Mouse (Mus musculus) CD8-positive naive resting alpha-beta T cell, adult 2 months (primary cell): Measurements from ENCODE around the gene Atxn1.
A peak's percentile ranks its signal among the peaks of the same experiment; 100 is the strongest.

Experiments
- DNase-seq, 2 experiments: peaks; one replicate each; pipeline ENCODE4 v3.0.0; 2022; ENCODE audit warnings: low read depth in 2 of 2, low spot score in 2 of 2

Atxn1 gene

DNA sequence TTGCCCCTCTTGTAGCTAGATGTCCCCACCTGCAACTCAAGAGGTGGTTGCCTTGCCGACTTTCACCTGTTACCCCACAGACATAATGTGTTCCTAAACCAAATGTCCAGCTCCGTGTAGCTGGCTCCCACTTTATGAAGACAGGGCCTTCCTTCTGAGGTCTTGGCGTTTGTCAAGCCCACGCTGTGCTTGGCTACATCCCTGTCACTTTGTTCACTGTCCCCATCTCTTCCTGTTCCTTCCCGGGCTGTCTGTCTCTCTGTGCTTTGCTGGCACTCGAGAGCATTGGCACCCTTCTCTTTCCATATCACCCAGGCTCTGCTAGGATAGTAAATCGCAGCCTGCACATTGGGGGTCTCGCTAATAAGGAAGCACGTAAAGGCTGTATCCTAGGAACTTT lies 426.7 kb downstream of the Atxn1 start:
- DNase-seq: no peak

DNA sequence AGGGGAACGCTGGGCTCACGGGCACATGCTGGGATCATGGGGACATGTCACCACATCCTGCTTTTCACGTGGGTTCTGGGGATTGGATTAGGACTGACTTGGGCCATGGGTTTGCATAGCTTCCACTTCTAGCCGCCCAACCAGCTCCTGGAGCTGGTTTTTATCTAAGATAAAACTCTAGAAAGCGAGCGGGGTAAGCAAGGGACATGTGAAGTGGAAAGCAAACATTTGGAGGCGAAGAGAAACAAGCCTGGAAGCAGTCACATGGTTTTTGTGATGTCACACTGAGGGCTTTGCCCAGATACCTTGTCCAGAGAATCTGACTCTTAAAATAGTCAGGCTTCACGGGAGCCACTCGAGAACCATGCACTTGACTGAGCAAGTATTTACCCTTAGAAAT lies 427.7 kb downstream of the Atxn1 start:
- DNase-seq: no peak

DNA sequence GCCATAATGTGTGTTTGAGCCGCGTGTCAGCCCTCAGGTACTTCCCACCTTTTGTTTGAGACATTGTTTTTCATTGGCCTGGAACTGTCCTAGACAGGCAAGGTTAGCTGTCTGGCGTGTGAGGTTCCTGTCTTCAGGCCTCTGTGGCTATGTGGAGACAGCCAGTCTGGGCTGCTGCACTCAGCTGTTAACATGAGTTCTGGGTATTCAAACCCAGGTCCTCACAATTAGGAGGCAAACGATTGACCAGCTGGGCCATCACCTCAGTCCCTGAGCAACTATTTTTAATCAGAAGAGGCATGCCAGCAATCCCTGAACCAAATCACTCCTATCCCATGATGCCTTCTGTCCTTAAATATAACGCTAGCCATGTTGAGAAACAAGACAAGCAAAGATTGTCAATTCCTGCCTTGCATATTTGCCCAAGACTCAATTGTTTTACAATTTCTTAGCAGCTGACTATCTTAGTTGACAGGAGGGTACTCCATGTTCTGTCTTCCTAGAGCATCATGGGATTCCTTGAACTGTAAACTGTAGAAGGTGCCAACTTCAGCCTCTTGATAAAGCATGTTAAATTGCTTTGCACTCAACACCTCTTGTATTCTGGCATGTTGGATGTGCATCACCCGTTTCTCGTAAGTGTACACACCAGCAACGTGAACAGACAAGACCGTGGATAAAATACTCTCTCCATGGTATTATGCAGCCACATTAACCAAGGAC lies 428.9 kb downstream of the Atxn1 start:
- no peak for DNase-seq

DNA sequence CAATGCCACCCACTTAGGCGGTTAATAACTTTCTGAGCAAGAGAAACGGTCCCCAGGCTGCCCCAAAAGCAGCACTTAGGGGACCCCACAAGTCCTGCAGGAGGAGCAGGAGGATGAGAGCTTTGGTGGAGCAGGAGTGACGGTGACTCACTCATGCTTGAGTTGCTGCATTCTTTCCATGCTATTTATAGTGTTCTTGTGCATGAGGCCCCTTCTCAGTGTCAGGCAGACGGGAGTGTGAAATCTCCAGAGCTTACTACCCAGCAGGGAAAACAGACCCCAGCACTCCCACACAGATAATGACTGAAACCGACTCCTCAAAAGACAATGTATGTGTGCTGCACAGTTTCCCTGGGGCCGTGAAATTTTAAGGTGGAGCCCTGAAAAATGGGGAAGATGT lies 434.1 kb downstream of the Atxn1 start:
- DNase-seq: no peak

DNA sequence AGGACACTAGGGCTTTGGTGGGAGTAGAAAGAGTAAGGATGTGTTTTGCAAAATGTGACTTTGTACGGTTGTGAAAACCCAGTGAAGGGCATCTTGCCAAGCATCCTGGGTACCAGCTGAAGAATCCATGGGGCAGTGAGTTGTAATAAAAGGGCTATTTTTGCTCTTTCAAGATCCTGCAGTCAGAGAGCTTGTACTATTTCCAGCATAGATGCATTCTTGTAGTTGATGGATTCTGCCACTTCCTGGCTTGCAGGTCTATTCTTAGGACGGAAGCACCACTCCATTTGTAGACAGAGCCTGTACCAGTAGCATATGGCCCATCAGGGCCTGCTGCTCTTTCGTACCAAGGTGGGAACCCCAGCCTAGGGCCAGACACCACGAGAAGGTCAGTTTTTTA lies 436.0 kb downstream of the Atxn1 start:
- DNase-seq: no peak

DNA sequence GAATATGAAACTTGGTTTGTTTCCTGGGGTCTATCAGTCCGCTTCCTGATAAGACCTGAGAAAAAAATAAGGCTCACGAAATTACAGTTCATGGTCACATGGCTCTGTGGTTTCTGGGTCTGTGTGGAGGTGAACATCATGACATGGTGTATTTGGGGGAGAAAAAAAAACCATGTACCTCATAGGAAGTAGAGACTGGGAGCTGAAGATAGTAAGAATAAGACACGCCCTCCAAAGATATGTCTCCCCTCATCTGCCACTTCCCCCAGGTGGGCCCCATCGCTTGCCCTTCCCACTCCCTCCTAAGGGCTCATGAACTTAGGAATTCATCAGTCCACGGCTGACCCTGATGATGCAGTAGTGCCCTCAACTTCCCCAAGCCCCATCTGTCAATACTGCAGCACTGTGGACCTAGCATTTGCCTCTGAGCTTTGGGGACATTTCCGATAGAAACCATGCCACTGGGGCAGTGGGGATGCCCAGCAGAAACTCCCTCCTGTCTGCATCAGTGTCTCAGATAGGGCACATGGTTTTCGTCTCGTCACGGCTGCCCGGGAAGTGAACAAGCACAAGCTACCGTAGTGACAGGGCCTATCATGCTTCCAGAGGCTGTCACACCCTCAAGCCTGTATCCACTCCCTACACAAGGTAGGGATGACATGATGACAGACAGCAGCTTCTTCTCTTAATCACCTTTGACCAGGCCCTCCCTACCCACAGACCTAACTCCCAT lies 437.4 kb downstream of the Atxn1 start:
- no peak for DNase-seq

DNA sequence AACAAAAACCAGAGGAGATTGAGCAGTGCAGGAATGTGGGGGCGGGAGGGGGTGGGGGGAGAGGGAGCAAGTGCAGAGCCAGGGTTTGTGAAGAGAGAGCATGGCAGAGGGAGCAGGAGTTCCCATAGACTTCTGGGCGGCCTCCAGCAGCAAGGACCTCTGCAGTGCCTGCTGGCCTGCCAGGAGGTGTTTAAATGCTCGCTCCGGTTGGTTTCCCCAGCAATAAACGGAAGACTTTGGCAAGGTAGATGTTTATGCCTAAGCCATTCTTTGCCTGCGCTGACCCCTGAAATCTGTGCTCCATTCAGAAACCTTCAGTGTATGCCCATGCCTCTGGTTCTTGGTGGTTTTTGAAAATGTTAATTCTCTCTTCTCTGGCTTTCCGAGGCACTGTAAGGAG lies 438.6 kb downstream of the Atxn1 start:
- DNase-seq: no peak

DNA sequence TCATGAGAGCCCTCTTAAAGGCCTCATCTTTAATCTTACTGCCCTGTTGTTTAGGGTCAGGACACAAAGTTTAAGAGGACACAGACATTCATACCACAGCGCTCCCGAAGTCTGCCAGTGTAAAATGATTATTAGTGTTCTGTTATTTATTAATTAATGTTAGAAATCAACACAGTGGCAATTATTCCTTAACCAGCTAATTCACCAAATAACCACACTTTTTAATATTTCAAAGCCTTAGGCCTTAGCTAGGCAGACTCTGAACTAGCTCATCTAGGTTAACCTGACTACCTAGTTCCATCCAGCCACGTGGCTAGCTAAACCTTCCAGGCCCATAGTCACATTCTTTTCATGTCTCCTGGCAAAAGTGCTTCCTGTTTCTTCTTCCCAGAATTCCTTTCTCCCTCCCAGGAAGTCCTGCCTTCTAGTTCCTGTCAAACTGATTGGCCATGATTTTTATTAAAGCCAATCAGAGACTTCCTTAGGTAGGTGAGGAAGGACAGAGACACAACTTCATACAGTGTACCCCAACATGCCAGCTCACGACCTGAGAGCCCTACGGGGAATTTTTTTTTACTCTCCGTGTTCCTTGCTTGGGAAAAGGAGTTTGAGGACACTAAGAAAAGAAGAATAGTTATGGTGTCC lies 439.9 kb downstream of the Atxn1 start:
- no peak for DNase-seq

DNA sequence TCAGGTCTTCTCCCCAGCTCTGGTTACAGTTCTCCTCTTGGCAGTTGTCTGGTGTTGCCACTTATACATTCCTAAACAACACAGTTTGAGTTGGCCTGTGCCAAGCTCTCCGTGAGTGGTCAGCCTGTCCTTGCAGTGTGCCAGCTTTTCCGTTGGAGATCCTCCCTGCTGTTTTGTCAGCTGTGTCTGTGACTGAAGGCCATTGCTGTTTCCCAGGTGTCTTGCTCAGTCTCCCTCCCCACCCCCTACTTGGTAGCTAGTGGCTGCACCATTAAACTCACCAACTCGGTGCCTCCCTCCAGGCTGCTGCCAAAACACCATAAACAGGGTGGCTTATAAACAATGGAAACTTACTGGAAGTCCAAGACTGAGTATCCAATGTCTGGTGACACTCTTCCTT lies 440.5 kb downstream of the Atxn1 start:
- DNase-seq: no peak

DNA sequence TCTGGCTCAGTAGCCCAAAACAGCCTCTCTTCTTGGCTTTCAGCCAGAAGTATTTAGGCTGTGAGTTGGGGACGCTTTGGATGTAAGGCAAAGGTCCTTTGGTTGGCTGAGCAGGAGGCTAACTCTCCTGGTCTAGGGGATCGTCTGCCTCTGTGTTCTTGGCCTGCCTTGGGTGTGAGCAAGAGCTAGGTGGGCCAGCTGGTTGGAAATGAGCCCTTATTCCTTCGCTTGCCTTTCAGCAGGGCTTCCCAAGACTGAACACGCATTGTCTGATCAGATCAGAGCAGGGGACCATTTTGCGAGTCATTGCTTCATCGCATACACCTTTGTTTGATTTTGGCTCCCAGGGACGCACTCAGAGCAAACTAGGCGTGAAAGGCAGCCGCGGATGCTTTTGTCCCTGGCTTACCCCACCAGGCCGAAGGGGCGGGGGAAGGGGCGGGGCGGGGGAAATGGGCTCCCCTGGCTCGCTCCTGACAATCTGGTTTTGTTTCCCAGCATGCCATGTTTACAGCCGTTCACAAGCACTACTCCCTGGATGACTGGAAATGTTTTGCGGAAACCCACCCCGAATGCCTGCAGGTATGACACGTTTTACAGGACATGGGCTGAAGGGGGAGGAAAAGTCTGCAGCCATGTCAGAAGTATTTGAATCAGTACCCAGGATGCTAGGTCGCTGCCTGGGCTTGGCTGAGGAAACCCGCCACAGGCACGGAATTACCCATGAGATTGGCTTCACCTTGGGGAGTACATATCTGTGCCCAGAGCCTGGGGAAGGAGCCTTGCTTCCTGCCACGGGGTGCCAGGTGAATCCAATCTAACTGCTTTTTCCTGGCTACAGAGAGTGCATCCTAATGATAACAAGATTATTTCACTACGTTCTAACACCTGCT lies 448.1 kb downstream of the Atxn1 start:
- DNase-seq: no peak

DNA sequence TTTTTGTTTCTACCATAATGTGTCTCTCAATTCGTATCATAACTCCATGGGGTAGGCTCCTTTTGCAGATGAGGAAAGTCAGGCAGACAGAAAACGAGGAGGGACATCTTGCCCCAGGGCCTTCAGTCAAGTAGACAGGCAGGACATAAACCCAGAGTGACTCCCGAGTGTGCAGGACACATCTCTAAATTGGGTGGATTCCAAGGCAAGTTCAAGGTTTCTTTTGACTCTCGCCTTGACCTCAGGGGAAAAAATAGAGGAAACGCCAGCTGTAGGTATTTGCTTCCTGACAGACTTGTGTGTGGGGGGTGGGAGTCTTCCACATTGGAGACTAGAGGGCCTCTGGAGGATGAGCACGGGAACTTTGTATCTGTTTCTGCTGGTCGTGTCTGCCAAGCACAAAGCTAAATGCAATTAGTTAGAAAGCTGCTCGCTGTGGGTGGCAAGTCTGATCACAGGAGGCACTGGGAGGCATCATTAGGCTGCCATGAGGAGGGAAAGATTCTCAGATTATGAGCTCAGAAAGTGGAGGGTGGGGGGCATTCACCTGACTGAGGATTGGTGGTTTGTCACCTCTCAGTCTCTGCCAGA lies 449.9 kb downstream of the Atxn1 start:
- no peak for DNase-seq

DNA sequence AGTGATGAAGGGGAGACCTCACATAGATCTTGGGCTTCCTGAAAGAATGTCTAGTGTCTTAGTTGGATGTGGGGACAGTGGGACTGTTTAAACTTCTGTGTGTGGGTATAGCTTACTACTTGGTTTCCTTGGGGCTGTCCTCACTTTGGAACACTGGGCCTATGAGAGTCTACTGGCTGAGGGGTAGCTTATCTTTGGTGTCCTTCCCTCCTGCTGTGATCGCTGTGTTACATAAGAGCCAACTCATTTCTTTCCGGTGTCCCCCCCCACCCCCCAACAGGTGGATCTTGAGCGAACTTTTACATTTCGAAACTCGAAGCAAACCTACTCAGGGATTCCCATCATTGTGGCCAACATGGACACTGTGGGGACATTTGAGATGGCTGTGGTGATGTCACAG lies 450.7 kb downstream of the Atxn1 start:
- no peak for DNase-seq

DNA sequence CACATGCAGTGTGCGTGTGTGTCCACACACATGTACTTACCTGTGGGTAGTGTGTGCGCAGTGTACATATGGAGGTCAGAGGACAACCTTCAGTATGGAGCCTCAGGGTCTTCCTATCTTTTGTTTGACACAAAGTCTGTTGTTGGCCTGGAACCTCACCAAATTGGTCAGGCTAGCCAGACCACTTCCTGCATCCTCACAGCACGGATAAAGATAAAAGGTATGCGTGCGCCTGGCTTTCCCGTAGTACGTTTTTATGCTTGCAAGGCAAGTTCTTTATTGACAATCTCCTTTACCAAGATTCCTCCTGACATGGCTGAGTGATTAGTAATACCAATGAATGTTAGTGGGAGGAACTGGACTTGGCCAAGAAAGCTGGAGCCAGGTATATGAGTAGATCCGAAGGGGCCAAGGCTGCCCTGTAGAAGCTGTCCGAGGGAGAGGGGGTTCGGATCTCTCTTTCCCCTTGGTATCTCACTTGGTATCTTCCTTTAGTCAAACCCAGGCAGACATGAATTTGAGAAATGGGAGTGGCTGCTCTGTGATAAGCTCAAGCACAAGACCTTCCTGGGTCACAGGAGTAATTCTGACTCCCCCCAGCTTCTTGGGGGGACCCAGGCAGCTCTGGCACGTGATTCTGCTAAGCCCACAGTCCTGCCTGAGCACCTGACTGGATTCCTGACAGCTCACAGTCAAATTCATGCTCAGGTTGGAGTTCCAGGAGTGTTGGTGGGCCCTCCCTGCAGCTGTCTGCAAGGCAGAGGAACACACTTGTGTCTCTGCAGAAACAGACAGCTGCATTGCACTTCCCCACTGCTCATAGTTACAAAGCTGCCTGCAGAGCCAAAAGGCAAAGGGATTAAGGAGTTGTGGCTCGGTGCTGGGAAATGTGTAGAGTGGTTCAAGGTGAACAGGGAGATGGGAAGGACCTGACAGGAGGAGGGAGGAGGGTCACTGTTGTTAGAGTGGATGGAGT lies 451.5 kb downstream of the Atxn1 start:
- DNase-seq: no peak

DNA sequence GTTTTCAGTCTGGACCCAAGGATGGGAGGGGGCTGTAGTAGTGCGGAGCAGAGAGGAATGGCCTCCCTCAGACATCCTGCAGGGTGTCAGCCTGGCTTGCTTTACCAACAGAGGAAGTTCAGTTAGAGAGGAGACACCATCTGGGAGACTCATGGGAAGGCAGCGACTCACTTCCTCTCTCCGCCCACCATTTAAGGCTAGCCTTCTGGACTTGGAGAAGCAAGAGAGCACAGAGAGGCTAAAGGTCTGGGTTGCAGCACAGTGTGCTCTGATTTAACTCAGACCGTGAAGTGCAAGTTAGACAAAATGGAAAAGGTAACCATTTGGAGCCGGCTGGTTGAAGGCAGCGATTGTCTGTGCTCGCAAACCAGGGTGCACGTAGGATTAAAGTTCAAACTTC lies 452.3 kb downstream of the Atxn1 start:
- no peak for DNase-seq

DNA sequence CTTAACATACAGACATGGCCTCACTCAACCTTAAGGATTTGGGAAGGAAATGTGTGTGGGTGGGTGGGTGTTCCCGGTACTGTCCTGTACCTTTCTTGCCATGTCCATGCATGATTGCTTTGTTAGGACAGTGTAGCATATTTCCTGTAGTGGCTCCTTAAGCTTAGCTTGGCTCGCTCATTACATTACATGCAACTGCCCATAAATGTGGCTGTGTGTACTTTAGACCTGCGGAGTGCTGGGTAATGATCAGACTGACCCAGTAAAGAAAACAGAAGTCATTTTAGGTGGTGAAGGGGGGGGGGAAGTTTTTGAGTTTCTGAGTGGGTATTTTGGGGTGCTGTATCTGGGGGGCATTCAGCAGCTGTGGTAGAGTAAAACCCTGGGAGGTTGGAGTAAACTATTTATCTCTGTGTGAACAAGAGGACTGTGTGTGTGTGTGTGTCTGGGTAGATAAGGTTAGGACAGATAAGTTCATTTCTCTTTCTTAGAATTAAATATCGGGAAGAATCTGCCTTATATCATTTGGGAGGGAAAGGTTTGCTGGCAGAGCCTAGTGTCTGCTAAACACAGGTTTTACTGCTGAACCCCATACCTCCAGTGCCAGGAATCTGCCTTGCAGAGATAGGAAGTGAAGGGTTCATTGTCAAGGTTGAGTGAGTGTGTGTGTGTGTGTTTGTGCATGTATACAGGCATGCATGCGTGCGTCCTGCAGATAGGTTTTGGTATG lies 452.9 kb downstream of the Atxn1 start:
- no peak for DNase-seq

DNA sequence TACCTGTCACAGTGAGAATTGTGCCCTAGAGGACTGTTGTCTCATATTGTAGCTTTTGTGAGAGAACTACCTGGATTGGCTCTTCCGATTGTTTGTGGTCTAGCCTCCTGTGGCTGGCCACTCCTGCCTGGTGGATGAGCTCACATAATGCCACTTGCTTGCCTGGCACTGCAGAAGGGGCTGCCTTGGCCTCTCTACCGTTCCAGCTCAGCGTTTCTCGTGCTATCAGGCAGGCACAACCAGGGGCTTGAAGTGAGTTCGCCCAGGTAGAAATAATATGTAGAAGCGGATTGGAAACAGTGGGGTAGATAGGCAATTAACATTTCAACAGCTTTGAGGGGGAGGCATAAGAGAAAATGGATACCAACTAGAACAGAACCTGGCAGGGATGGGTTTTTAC lies 455.4 kb downstream of the Atxn1 start:
- no peak for DNase-seq

DNA sequence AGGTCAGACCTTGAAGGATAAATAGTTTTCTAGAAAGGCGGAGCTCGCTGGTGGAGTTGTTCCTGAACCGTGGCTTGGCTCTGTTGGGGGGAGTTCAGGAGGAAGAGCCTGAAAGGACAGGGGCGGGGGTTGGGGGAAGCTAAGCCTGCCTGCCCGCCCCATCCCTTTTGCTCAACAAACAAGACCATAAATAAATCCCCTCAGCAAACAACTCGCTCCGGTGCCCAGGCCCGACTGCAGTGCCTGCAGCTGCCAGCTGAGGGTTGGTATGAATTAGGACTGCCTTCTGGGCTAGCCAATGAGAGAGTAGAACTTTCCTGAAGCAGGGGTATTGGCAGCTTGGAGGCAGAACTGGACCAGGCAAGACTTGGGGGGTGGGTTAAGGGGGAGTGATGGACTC lies 456.3 kb downstream of the Atxn1 start:
- no peak for DNase-seq

DNA sequence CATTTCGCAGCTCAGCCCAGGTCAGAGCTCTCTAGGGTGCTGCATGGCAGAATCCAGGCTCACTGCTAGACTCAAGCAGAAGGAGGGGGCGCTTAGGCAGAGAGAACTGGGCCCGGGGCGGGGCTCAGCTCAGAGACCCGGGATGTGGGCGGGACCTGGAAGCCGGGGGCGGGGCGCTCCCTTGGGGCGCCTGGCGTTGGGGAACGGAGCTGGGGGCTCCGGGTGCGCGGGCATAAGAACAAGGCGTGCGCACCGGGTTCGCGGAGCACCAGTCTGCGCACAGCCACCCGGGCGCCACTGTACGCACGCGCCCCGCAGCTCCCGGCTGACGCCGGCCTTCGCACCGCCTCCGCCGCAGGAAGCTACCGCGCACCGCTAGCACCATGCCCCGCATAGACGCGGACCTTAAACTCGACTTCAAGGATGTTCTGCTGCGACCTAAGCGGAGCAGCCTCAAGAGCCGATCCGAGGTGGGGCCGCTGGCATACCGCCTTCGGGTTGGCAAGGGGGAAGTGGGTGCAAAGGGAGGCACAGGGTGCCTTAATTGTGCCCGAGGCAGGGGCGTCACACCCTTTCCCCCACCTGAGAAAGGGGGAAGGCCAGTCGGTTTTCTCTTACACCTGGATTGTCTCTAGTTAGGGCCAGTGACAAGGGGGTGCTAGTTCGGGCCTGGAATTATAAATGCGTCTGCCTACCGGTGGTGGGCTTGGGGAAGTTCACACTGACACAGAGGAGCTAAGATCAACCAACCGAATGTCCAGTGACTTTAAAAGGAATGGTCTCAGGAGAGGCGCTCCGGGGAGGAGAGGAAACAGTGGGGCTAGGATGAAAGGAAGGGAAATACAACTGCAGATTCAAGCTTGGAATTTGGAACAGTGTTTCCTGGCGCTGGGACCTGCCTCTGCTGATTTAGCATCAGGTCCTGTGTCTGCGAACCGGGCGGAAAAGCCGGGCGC lies 457.3 kb downstream of the Atxn1 start, which contains the start of gene Gmpr:
Gmpr (plus strand) TSS at position 171 of the 956 bp plus-strand sequence.
- peak in 1 of 2 experiments; percentile 12 for DNase-seq
